Mouse (Mus musculus): ENCODE data around the gene Greb1.

The Greb1 gene

GRCm38 (mm10) chr12:16800259-16800958 is at the start of gene Greb1:
Gene Greb1 (minus strand): TSS chr12:16800886.
- in situ Hi-C loops (cut with MseI, MboI) = loop anchor here (5.0 to 25.0 kb wide), 3 partner anchors 78 to 212 kb away; partner anchors contain the start of genes Pqlc3 (in 2 of the 2) and 2410004P03Rik (in 1 of the 2)

DNA sequence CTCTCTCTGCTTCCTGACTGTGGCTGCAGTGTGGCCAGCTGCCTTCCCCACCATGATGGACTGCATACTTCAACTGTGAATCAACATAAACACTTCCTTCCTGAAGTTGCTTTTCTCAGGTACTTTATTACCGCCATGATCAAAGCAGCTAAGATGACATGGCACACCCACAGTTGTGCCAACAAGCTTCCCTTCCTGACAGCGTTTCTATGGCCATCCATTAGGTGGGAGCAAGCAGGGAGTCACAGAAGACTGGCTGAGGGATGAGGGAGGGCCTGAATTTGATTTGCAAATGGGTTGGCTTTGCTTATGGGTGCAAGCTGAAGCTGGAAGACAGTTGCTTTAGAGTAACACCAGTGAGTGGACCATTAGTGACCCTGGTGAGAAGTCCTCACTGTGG is 49.1 kb upstream of the Greb1 start:
- in situ Hi-C loops (cut with MseI, MboI) = no loop called here

DNA sequence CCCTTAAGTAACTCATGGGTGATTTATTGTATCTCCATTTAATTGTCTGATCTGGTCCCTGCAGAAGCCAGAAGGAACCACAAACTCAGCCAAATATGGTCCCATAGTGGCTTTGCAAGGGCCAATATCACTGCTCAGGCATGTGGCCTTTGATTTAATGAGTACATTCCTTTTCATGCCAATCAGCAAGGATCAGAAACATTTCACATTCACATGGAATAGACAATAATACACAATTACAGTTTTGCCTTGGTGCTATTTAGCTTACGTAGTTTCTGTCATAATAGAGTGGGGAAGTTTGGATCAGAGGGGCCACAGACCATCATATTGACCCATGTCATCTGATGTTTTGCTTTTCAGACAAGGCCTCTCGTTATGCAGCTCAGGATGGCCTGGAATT is 47.8 kb upstream of the Greb1 start:
- in situ Hi-C loops (cut with MseI, MboI) = no loop called here

DNA sequence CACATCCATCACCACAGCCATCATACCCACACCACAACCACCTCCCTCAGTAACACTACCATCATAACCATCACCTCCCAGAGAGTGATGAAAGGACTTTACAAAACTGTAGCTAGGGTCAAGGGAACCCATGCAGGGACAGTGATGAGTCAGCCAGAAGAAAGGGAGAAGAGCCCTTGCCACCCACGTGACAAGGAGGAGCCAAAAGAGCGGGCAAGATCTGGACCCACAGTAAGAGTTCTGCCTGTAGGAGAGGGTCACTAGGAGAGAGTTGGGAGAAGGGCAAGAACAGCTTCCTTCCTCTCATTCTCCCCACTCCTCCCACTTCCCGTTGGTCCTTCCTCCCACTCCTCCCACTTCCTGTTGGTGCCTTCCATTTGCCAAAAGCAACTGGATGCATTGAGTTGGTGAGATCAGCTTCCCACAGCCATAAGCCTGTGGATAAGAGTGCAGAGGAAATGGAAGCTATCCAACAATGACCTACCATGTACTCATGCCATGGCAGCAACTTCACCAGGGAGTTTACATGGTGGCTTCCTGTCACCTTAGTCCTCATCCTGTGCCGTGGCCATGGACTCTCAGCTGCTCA is 46.6 kb upstream of the Greb1 start:
- in situ Hi-C loops (cut with MseI, MboI) = no loop called here

DNA sequence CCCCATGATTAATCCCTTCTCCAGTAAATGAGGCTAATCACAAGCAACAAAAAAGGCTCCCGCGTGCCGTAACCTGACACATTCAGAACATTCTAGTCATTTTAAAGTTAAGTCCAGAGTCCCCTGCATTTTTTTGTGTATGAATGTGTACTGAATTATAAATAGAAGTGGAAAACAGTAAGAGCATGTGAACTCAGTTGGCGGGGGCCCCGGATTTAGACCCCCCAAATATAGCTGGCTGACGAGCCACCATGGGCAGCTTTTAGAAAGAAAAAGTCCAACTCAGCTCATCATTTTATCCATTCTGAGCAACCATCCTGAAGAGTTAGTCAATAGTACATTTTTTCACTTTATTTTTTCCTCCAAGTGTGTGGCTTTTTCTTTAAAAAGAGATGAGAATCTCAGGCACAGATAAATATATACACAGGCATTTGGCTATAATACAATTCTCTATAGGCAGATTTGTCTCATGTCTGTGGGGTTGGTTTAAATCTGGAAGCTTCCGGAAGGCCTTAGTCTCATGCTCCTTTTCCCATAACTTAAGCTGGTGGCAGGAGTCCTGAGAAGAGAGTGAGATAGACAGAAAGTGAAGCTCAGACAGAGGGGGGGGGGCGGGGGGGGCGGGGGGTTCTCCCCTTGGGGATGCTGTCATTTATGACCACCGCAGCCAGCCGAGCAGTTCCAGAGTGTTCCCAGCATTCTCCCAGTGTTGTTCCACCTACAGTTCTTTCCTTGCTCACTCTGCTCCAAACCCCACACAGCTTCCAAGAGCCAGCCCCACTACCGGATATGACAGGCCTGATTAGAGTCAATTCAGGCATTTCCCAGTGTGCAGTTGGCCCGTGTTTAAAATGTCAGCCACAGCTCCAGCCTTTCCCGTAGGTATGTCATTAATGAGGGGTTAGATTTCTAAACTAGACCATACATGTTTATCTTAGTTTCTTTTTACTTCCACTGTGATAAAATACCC is 44.2 kb upstream of the Greb1 start:
- in situ Hi-C loops (cut with MseI, MboI) = no loop called here

DNA sequence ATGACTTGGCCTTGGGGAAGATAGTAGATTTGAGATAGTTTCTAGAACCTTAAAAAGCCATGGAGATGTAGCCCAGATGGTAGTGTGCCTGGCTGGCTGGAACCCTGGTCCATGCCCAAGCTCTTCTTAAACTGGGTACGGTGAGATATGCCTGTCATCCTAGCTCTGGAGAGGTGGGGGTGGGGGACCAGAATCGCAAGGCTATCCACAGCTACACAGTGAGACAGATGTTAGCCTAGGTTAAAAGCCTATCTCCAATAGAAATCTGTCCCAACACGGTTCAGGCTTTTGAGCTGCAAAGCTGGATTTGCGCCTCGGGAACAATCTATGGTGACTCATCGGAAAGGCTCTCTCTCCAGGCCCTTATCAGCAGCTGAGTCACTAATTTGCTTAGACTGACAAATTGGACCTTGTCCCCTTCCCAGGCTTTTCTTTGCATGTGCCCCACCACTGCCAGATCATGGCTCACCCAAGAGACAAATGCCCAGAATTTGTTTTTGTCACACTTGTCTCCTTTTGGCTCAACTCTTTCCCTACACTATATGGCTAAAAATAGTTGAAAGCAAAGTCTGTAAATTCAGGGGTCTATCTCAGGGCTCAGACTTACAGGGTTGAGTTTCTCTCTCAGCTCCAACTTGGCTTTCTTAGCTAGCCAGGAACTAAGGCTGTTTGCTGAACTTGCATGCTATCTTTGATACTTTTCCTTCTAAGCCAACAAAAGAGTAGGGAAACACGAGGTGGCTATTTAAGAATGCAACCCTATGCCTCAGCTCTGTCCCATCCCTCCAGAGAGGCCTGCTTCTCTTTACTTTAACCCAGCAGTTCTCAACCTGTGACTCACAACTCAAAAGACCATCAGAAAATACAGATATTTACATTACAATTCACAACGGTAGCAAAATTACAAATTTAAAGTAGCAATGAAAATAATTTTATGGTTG is 40.4 kb upstream of the Greb1 start:
- in situ Hi-C loops (cut with MseI, MboI) = no loop called here

DNA sequence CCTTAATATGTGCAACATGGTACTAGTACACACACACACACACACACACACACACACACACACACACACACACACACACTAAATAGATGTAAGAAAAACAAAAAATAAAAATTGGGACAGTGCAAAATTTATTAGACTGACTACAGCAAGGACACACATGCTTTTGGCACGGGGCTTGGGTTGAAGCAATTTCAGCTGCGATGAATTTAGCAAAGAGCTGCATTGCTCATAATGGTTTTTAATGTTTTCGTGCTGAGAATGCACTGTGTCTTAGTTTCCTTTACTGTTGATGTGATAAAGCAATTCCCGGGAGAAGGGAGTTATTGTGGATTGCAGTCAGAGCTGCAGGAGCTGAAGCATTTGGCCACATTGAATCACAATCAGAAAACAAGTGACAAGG is 37.1 kb upstream of the Greb1 start:
- in situ Hi-C loops (cut with MseI, MboI) = loop anchor here in 1 of 2 experiments (10.0 kb wide), 1 partner anchor 57 kb away; the partner anchor contains the start of gene Rock2

DNA sequence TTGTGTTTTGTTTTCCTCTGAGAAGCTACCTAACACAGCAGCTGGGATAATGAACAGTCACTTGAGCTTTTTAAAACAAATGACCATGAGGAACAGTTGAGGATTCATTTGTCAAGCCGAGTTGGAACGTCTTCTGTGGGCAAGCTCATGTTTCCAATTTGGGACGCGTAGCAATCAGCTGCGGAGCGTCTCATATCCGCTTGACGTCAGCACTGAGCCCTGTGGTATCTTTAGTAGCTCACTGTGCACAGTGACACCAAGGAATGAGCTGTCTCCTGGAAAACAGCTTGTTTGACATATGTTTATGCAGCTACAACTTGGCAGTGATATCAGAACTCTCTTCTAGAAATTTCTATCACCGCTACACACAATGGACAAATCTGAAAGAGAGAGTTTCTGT is 35.5 kb upstream of the Greb1 start:
- in situ Hi-C loops (cut with MseI, MboI) = loop anchor here in 1 of 2 experiments (10.0 kb wide), 1 partner anchor 59 kb away; the partner anchor contains the start of gene Rock2

GRCm38 (mm10) chr12:16834701-16835100 is 34.0 kb upstream of the Greb1 start:
- in situ Hi-C loops (cut with MseI, MboI) = loop anchor here in 1 of 2 experiments (10.0 kb wide), 1 partner anchor 60 kb away; the partner anchor contains the start of gene Rock2

- in situ Hi-C loops (cut with MseI, MboI) = loop anchor here in 1 of 2 experiments (10.0 kb wide), 1 partner anchor 64 kb away; the partner anchor contains the start of gene Rock2
These were observed 30.4 kb upstream of the Greb1 start for GRCm38 (mm10) chr12:16831071-16831470.

DNA sequence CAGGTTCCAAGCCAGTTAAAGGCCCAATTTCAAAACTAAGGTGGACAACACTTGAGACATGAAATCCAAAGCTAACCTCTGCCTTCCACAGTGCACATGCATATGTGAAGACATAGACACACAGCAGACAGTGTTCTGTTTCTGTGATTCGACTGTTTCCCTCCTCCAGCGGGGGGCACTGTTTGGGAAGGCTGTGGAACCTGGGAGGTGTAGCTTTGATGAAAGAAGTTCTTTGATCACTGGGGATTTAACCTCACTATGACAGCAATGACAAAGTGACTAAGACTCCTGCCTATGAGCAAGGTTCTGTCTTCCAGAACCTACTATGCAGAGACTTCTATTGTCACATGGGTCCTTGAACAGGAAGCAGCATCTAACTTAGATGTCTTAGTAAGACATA is 29.1 kb upstream of the Greb1 start:
- in situ Hi-C loops (cut with MseI, MboI) = loop anchor here in 1 of 2 experiments (10.0 kb wide), 1 partner anchor 65 kb away; the partner anchor contains the start of gene Rock2

- in situ Hi-C loops (cut with MseI, MboI) = no loop called here
These were observed 27.8 kb upstream of the Greb1 start for GRCm38 (mm10) chr12:16828505-16828904.

- in situ Hi-C loops (cut with MseI, MboI) = loop anchor here in 1 of 2 experiments (25.0 kb wide), 1 partner anchor 189 kb away; the partner anchor contains the start of genes 2410004P03Rik and Pqlc3
These were observed 23.0 kb upstream of the Greb1 start for GRCm38 (mm10) chr12:16823701-16824100.

DNA sequence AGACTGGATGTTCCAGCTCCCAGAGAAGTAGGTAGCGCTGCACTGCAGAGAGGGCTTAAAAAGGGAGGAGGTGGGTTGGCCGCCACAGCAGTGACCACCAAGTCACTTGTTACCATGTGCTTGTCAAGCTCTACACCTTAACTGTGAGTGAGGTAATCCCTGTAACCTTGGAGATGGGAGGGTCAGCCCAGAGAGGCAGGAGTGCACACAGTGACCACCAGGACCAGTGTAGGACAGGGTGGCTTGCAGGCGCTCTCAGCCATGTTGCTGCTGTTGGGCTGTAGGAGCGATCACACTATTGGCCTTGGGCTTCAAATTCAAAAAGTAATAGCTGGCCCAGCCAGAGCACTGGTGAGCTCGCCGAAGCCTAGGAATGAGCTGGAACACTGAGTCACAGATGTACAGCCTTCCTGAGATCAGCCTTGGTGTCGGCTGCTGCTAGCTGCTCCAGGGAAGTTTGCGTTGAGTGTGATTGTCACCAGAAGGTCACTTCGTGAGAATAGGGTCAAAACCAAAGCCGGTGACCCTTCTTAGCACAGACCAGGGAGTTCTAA is 21.6 kb upstream of the Greb1 start:
- in situ Hi-C loops (cut with MseI, MboI) = loop anchor here in 1 of 2 experiments (25.0 kb wide), 1 partner anchor 190 kb away; the partner anchor contains the start of genes 2410004P03Rik and Pqlc3

- in situ Hi-C loops (cut with MseI, MboI) = loop anchor here in 1 of 2 experiments (25.0 kb wide), 1 partner anchor 192 kb away; the partner anchor contains the start of genes 2410004P03Rik and Pqlc3
These were observed 20.1 kb upstream of the Greb1 start for GRCm38 (mm10) chr12:16820761-16821160.

- in situ Hi-C loops (cut with MseI, MboI) = loop anchor here in 1 of 2 experiments (25.0 kb wide), 1 partner anchor 194 kb away; the partner anchor contains the start of genes 2410004P03Rik and Pqlc3
These were observed 17.8 kb upstream of the Greb1 start for GRCm38 (mm10) chr12:16818513-16818912.

GRCm38 (mm10) chr12:16817147-16817546 is 16.5 kb upstream of the Greb1 start:
- in situ Hi-C loops (cut with MseI, MboI) = loop anchor here in 1 of 2 experiments (25.0 kb wide), 1 partner anchor 195 kb away; the partner anchor contains the start of genes 2410004P03Rik and Pqlc3

GRCm38 (mm10) chr12:16811477-16811876 is 10.8 kb upstream of the Greb1 start:
- in situ Hi-C loops (cut with MseI, MboI) = loop anchor here in 1 of 2 experiments (25.0 kb wide), 1 partner anchor 201 kb away; the partner anchor contains the start of genes 2410004P03Rik and Pqlc3

Measured in mouse trophoblast stem cell (cell line).